Mouse (Mus musculus) spleen, adult 18-20 months (tissue): ENCODE data around the gene Wdr17.

Experiments
- DNase-seq, 2 experiments: peaks; one replicate each; pipeline ENCODE4 v3.0.0; 2022; ENCODE audit warnings: mixed read lengths in 2 of 2

The Wdr17 gene

GRCm38 (mm10) chr8:54886987-54887785 is at the start of gene Wdr17:
Gene Wdr17 (minus strand): TSS chr8:54887184.
- no peak for DNase-seq

- no peak for DNase-seq
Observed at GRCm38 (mm10) chr8:54932306-54932705, 45.3 kb upstream of the Wdr17 start.

GRCm38 (mm10) chr8:54924936-54925335 is 38.0 kb upstream of the Wdr17 start:
- DNase-seq = no peak

GRCm38 (mm10) chr8:54922160-54922855 is 35.3 kb upstream of the Wdr17 start:
- no peak for DNase-seq

GRCm38 (mm10) chr8:54917710-54918109 is 30.7 kb upstream of the Wdr17 start:
- no peak for DNase-seq

GRCm38 (mm10) chr8:54912891-54913290 is 25.9 kb upstream of the Wdr17 start:
- no peak for DNase-seq

GRCm38 (mm10) chr8:54899444-54899843 is 12.5 kb upstream of the Wdr17 start:
- DNase-seq = no peak

GRCm38 (mm10) chr8:54894637-54895322 is 7.8 kb upstream of the Wdr17 start:
- no peak for DNase-seq

GRCm38 (mm10) chr8:54894180-54894579 is 7.2 kb upstream of the Wdr17 start:
- DNase-seq = no peak

- no peak for DNase-seq
Observed at GRCm38 (mm10) chr8:54886560-54886959, 424 bp downstream of the Wdr17 start.

- DNase-seq = no peak
Observed at GRCm38 (mm10) chr8:54876458-54876857, 10.5 kb downstream of the Wdr17 start.

- DNase-seq = no peak
Observed at GRCm38 (mm10) chr8:54864761-54865064, 22.3 kb downstream of the Wdr17 start.

GRCm38 (mm10) chr8:54864038-54864760 is 22.8 kb downstream of the Wdr17 start:
- no peak for DNase-seq

GRCm38 (mm10) chr8:54836029-54836959 is 50.7 kb downstream of the Wdr17 start:
- DNase-seq = no peak

GRCm38 (mm10) chr8:54829794-54830426 is 57.1 kb downstream of the Wdr17 start:
- DNase-seq = no peak

- no peak for DNase-seq
Observed at GRCm38 (mm10) chr8:54827974-54828373, 59.0 kb downstream of the Wdr17 start.

- no peak for DNase-seq
Observed at GRCm38 (mm10) chr8:54822956-54823355, 64.0 kb downstream of the Wdr17 start.

GRCm38 (mm10) chr8:54818651-54819050 is 68.3 kb downstream of the Wdr17 start:
- DNase-seq = no peak

GRCm38 (mm10) chr8:54808217-54808616 is 78.8 kb downstream of the Wdr17 start:
- DNase-seq = no peak

- DNase-seq = no peak
Observed at GRCm38 (mm10) chr8:54806173-54806572, 80.8 kb downstream of the Wdr17 start.

- no peak for DNase-seq
Observed at GRCm38 (mm10) chr8:54792699-54793061, 94.3 kb downstream of the Wdr17 start.
